Mouse (Mus musculus) forebrain, embryonic 12.5 days (tissue): Measurements from ENCODE around the gene Rad50. TPM values are rescaled to one million over a fixed set of nuclear protein-coding genes. Genes with fewer than 3 reads are reported as not detected.

Experiments used
- ATAC-seq: fragments of 200-750 bp; cut with Nextera tagmentation; 2 replicates; pipeline ENCODE4 v1.8.0; 2017; ENCODE audit warnings: moderate TSS enrichment; ENCODE audit not compliant: low FRiP score
- H3K27ac ChIP-seq: fragments of 300-500 bp; sonication (generic); 2 replicates; pipeline ENCODE4 v1.5.1; 2016; ENCODE audit warnings: mild to moderate bottlenecking
- H3K27me3 ChIP-seq: fragments of 300-500 bp; sonication (generic); 2 replicates; pipeline ENCODE4 v1.6.1; 2016; ENCODE audit warnings: mild to moderate bottlenecking
- H3K36me3 ChIP-seq: fragments of 300-500 bp; sonication (generic); replicated peaks from 2 replicates; pipeline ENCODE4 v1.6.1; 2016; ENCODE audit warnings: mild to moderate bottlenecking
- H3K4me1 ChIP-seq: fragments of 300-500 bp; sonication (generic); 2 replicates; pipeline ENCODE4 v1.6.1; 2016
- H3K4me2 ChIP-seq: fragments of 300-500 bp; sonication (generic); 2 replicates; pipeline ENCODE4 v1.6.1; 2016; ENCODE audit warnings: mild to moderate bottlenecking, moderate library complexity
- H3K4me3 ChIP-seq: fragments of 300-500 bp; sonication (generic); replicated peaks from 2 replicates; pipeline ENCODE4 v1.5.1; 2016; ENCODE audit warnings: mild to moderate bottlenecking
- H3K9ac ChIP-seq: fragments of 300-500 bp; sonication (generic); 2 replicates; pipeline ENCODE4 v1.6.1; 2016; ENCODE audit warnings: mild to moderate bottlenecking
- H3K9me3 ChIP-seq: fragments of 300-500 bp; sonication (generic); 2 replicates; pipeline ENCODE4 v1.6.1; 2016
- WGBS: fragments of 180-500 bp; shearing (Covaris S2); methylation state at CpG from one replicate; pipeline ENCODE4 v1.1.7; 2016; 5-methylcytosine and 5-hydroxymethylcytosine counted together
- polyA plus RNA-seq: library from polyadenylated mRNA; unstranded; fragments of >200 nt; fragmentation: Nextera tagmentation; extraction: Ambion mirVana; gene quantifications from 2 replicates; pipeline ENCODE4 v1.2.1, GENCODE M21; 2016

Gene Rad50
- polyA plus RNA-seq, 1 experiment from 2014 or later = 24.6 TPM

- no peak for ATAC-seq
- H3K27me3 ChIP-seq = no peaks in the 10 kb centered on the region
- peak overlapping the region; percentile 49 for H3K4me2 ChIP-seq
- H3K9me3 ChIP-seq = no peaks in the 10 kb centered on the region
- H3K27ac ChIP-seq = no peak overlapping the region
- H3K9ac ChIP-seq = no peak overlapping the region
- no peak overlapping the region for H3K4me3 ChIP-seq
- no peaks in the 10 kb centered on the region for H3K36me3 ChIP-seq
- 71% methylated on average over 18 of the region's 18 CpGs for WGBS
- H3K4me1 ChIP-seq = no peaks in the 10 kb centered on the region
Measured at GRCm38 (mm10) chr11:53734970-53735681, 28.0 kb upstream of the Rad50 start.

- H3K9ac ChIP-seq = no peak overlapping the region
- no peak for ATAC-seq
- no peaks in the 10 kb centered on the region for H3K4me1 ChIP-seq
- 85% methylated on average over 2 of the region's 2 CpGs for WGBS
- no peak overlapping the region for H3K4me3 ChIP-seq
- no peaks in the 10 kb centered on the region for H3K9me3 ChIP-seq
- H3K4me2 ChIP-seq = no peak overlapping the region
- no peaks in the 10 kb centered on the region for H3K36me3 ChIP-seq
- no peak overlapping the region for H3K27ac ChIP-seq
- H3K27me3 ChIP-seq = no peaks in the 10 kb centered on the region
Measured at GRCm38 (mm10) chr11:53734431-53734830, 27.3 kb upstream of the Rad50 start.

- Histone ChIP-seq H3K9ac (no peak overlapping the region), H3K4me1 (no peaks in the 10 kb centered on the region), H3K27me3 (no peaks in the 10 kb centered on the region), H3K4me2 (no peak overlapping the region), H3K27ac (no peak overlapping the region), H3K36me3 (no peaks in the 10 kb centered on the region), H3K9me3 (no peaks in the 10 kb centered on the region), H3K4me3 (no peak overlapping the region)
- 87% methylated on average over 7 of the region's 7 CpGs for WGBS
- no peak for ATAC-seq
Measured at GRCm38 (mm10) chr11:53733824-53734223, 26.7 kb upstream of the Rad50 start.

GRCm38 (mm10) chr11:53732244-53732643 lies 25.1 kb upstream of the Rad50 start:
- H3K27ac ChIP-seq = no peak overlapping the region
- H3K4me3 ChIP-seq = no peak overlapping the region
- H3K36me3 ChIP-seq = no peaks in the 10 kb centered on the region
- H3K27me3 ChIP-seq = no peaks in the 10 kb centered on the region
- no peak for ATAC-seq
- H3K9me3 ChIP-seq = no peaks in the 10 kb centered on the region
- no peak overlapping the region for H3K9ac ChIP-seq
- no peak overlapping the region for H3K4me2 ChIP-seq
- 94% methylated on average over 8 of the region's 8 CpGs for WGBS
- H3K4me1 ChIP-seq = no peaks in the 10 kb centered on the region

- Histone ChIP-seq H3K9ac (no peak overlapping the region), H3K4me1 (no peaks in the 10 kb centered on the region), H3K27me3 (no peaks in the 10 kb centered on the region), H3K9me3 (no peaks in the 10 kb centered on the region), H3K4me2 (no peak overlapping the region), H3K36me3 (no peaks in the 10 kb centered on the region), H3K4me3 (no peak overlapping the region), H3K27ac (no peak overlapping the region)
- WGBS = 95% methylated on average over 7 of the region's 7 CpGs
- ATAC-seq = no peak
Measured at GRCm38 (mm10) chr11:53731457-53731856, 24.3 kb upstream of the Rad50 start.

- Histone ChIP-seq H3K9me3 (no peaks in the 10 kb centered on the region), H3K4me2 (no peak within 1 kb of the TSS), H3K27me3 (no peaks in the 10 kb centered on the region), H3K27ac (no peak within 1 kb of the TSS), H3K4me1 (no peaks in the 10 kb centered on the region), H3K9ac (no peak within 1 kb of the TSS), H3K4me3 (no peak within 1 kb of the TSS), H3K36me3 (no peaks in the 10 kb centered on the region)
- WGBS = 88% methylated on average over 6 of the region's 6 CpGs
- no peak for ATAC-seq
Measured at GRCm38 (mm10) chr11:53720715-53721114, 13.6 kb upstream of the Rad50 start, which contains the start of gene Il5. Il5 (plus strand) TSS chr11:53720794.

- Histone ChIP-seq H3K36me3 (no peaks in the 10 kb centered on the region), H3K27me3 (no peaks in the 10 kb centered on the region), H3K9ac (no peak overlapping the region), H3K9me3 (no peaks in the 10 kb centered on the region), H3K27ac (no peak overlapping the region), H3K4me1 (no peaks in the 10 kb centered on the region), H3K4me3 (no peak overlapping the region), H3K4me2 (no peak overlapping the region)
- no peak for ATAC-seq
- 82% methylated on average over 1 of the region's 1 CpGs for WGBS
Measured at GRCm38 (mm10) chr11:53719701-53720100, 12.6 kb upstream of the Rad50 start.

- 83% methylated on average over 3 of the region's 3 CpGs for WGBS
- Histone ChIP-seq H3K27me3 (no peaks in the 10 kb centered on the region), H3K9ac (no peak overlapping the region), H3K4me1 (peaks cover 11% of the 10 kb centered on the region; the same call in 1 of the 2 replicates), H3K36me3 (no peaks in the 10 kb centered on the region), H3K27ac (no peak overlapping the region), H3K9me3 (no peaks in the 10 kb centered on the region), H3K4me2 (peak overlapping the region; percentile 91), H3K4me3 (peak overlapping the region; percentile 71)
- ATAC-seq = no peak
Measured at GRCm38 (mm10) chr11:53707718-53708009, 545 bp upstream of the Rad50 start.

GRCm38 (mm10) chr11:53706236-53706933 lies 734 bp downstream of the Rad50 start:
- peak overlapping the region; percentile 71 for H3K4me3 ChIP-seq
- H3K27me3 ChIP-seq = no peaks in the 10 kb centered on the region
- H3K27ac ChIP-seq = peak overlapping the region; percentile 67; the same call in 1 of the 2 replicates
- 9% methylated on average over 29 of the region's 29 CpGs for WGBS
- H3K4me2 ChIP-seq = peak overlapping the region; percentile 91
- H3K4me1 ChIP-seq = peaks cover 11% of the 10 kb centered on the region; the same call in 1 of the 2 replicates
- peak overlapping the region; percentile 65 for H3K9ac ChIP-seq
- no peaks in the 10 kb centered on the region for H3K9me3 ChIP-seq
- peak; percentile 65 for ATAC-seq
- H3K36me3 ChIP-seq = peaks cover 3% of the 10 kb centered on the region

GRCm38 (mm10) chr11:53699351-53699750 lies 7.8 kb downstream of the Rad50 start:
- no peaks in the 10 kb centered on the region for H3K9me3 ChIP-seq
- H3K36me3 ChIP-seq = peaks cover 30% of the 10 kb centered on the region
- no peak overlapping the region for H3K9ac ChIP-seq
- H3K4me1 ChIP-seq = no peaks in the 10 kb centered on the region
- H3K4me3 ChIP-seq = no peak overlapping the region
- ATAC-seq = no peak
- no peak overlapping the region for H3K4me2 ChIP-seq
- no peak overlapping the region for H3K27ac ChIP-seq
- WGBS = 84% methylated on average over 4 of the region's 4 CpGs
- H3K27me3 ChIP-seq = no peaks in the 10 kb centered on the region

GRCm38 (mm10) chr11:53698521-53698920 lies 8.6 kb downstream of the Rad50 start:
- Histone ChIP-seq H3K4me3 (no peak overlapping the region), H3K36me3 (peaks cover 30% of the 10 kb centered on the region), H3K27ac (no peak overlapping the region), H3K27me3 (no peaks in the 10 kb centered on the region), H3K9ac (no peak overlapping the region), H3K4me2 (no peak overlapping the region), H3K9me3 (no peaks in the 10 kb centered on the region), H3K4me1 (no peaks in the 10 kb centered on the region)
- ATAC-seq = no peak
- 95% methylated on average over 2 of the region's 2 CpGs for whole genome bisulfite sequencing

- Histone ChIP-seq H3K27ac (no peak overlapping the region), H3K9ac (no peak overlapping the region), H3K4me1 (no peaks in the 10 kb centered on the region), H3K4me3 (no peak overlapping the region), H3K27me3 (no peaks in the 10 kb centered on the region), H3K36me3 (peaks cover 10% of the 10 kb centered on the region), H3K9me3 (no peaks in the 10 kb centered on the region), H3K4me2 (no peak overlapping the region)
- WGBS = 65% methylated on average over 10 of the region's 10 CpGs
- no peak for ATAC-seq
Measured at GRCm38 (mm10) chr11:53691979-53692378, 15.1 kb downstream of the Rad50 start.
